Mouse (Mus musculus) MEL (cell line): Measurements from ENCODE around the gene Tmem8b. TPM values are rescaled to one million over a fixed set of nuclear protein-coding genes. Genes with fewer than 3 reads are reported as not detected.

Source experiments
- DNase-seq: peaks from one replicate; pipeline ENCODE4 v3.0.0; 2011; ENCODE audit warnings: low read depth, low spot score
- H3K27ac ChIP-seq: 2 replicates; pipeline ENCODE4 v1.5.1; 2012; ENCODE audit warnings: low read depth, mild to moderate bottlenecking, control low read depth, low read length, moderate library complexity; ENCODE audit not compliant: control insufficient read depth
- H3K27me3 ChIP-seq, 2 experiments: fragments of 150-350 bp in 1 of 2; sonication (generic) in 1 of 2; 2 replicates each; pipeline ENCODE4 v1.6.1; 2012; ENCODE audit warnings: low read length in 2 of 2, mild to moderate bottlenecking in 2 of 2, improper control_type of control experiment in 1 of 2, moderate library complexity in 1 of 2; ENCODE audit not compliant: insufficient read depth in 2 of 2, control insufficient read depth in 1 of 2
- H3K36me3 ChIP-seq, 2 experiments: 2 replicates each; pipeline ENCODE4 v1.6.1; 2012 to 2014; ENCODE audit warnings: low read length in 2 of 2, improper control_type of control experiment in 1 of 2, inconsistent platforms in 1 of 2, mild to moderate bottlenecking in 1 of 2; ENCODE audit not compliant: insufficient read depth in 2 of 2, control insufficient read depth in 1 of 2
- H3K4me1 ChIP-seq, 2 experiments: fragments of 150-350 bp in 1 of 2; sonication (generic) in 1 of 2; 2 replicates each; pipeline ENCODE4 v1.6.1; 2012; ENCODE audit warnings: low read length in 2 of 2, improper control_type of control experiment in 1 of 2, mild to moderate bottlenecking in 1 of 2; ENCODE audit not compliant: insufficient read depth in 2 of 2, control insufficient read depth in 1 of 2
- H3K4me3 ChIP-seq, 2 experiments: fragments of 150-350 bp in 1 of 2; sonication (generic) in 1 of 2; 2 replicates each; pipeline ENCODE4 v1.5.1; 2012; ENCODE audit warnings: low read depth in 2 of 2, low read length in 2 of 2, mild to moderate bottlenecking in 2 of 2, moderate library complexity in 2 of 2, control low read depth in 1 of 2, improper control_type of control experiment in 1 of 2; ENCODE audit not compliant: control insufficient read depth in 1 of 2, insufficient read depth in 1 of 2
- H3K79me2 ChIP-seq: 2 replicates; pipeline ENCODE4 v1.6.1; 2012; ENCODE audit warnings: mild to moderate bottlenecking, low read length, moderate library complexity; ENCODE audit not compliant: control insufficient read depth, poor library complexity, insufficient read depth
- H3K9ac ChIP-seq: 2 replicates; pipeline ENCODE4 v1.6.1; 2012; ENCODE audit warnings: low read depth, mild to moderate bottlenecking, control low read depth, low read length, moderate library complexity; ENCODE audit not compliant: control insufficient read depth, poor library complexity, severe bottlenecking
- H3K9me3 ChIP-seq: fragments of 150-350 bp; sonication (generic); replicated peaks from 2 replicates; pipeline ENCODE4 v1.6.1; 2012; ENCODE audit warnings: mild to moderate bottlenecking, low read length, improper control_type of control experiment, moderate library complexity; ENCODE audit not compliant: insufficient read depth
- BHLHE40 ChIP-seq: IDR thresholded peaks from 2 replicates; pipeline ENCODE4 v1.6.1; 2012; ENCODE audit warnings: low read depth, mild to moderate bottlenecking, inconsistent platforms, low read length, improper control_type of control experiment, borderline replicate concordance
- CHD2 ChIP-seq: IDR thresholded peaks from 2 replicates; pipeline ENCODE4 v1.6.1; 2011; ENCODE audit warnings: low read length, improper control_type of control experiment
- CTCF ChIP-seq, 3 experiments: IDR thresholded peaks in 2 of 3; conservative IDR thresholded peaks in 1 of 3; 2 replicates each; pipeline ENCODE4 v1.5.1; 2011 to 2012; ENCODE audit warnings: low read length in 3 of 3, low read depth in 2 of 3, mild to moderate bottlenecking in 2 of 3, improper control_type of control experiment in 1 of 3, inconsistent platforms in 1 of 3, mixed read lengths in 1 of 3, moderate library complexity in 1 of 3; ENCODE audit not compliant: control insufficient read depth in 1 of 3, insufficient read depth in 1 of 3, poor library complexity in 1 of 3, severe bottlenecking in 1 of 3
- ETS1 ChIP-seq: IDR thresholded peaks from 2 replicates; pipeline ENCODE4 v1.6.1; 2012; ENCODE audit warnings: low read depth, mild to moderate bottlenecking, inconsistent platforms, low read length, improper control_type of control experiment, moderate library complexity
- GABPA ChIP-seq: IDR thresholded peaks from 2 replicates; pipeline ENCODE4 v1.6.1; 2012; ENCODE audit warnings: low read depth, mild to moderate bottlenecking, inconsistent platforms, low read length, improper control_type of control experiment, moderate library complexity
- GATA1 ChIP-seq: IDR thresholded peaks from 2 replicates; pipeline ENCODE4 v1.6.1; 2011; ENCODE audit warnings: low read depth, low read length, improper control_type of control experiment
- JUND ChIP-seq: IDR thresholded peaks from 2 replicates; pipeline ENCODE4 v1.6.1; 2011; ENCODE audit warnings: low read depth, mild to moderate bottlenecking, improper control_type of control experiment, low read length
- MAFK ChIP-seq: IDR thresholded peaks from 2 replicates; pipeline ENCODE4 v1.6.1; 2011; ENCODE audit warnings: low read depth, mild to moderate bottlenecking, low read length, improper control_type of control experiment, borderline replicate concordance
- MAZ ChIP-seq: IDR thresholded peaks from 2 replicates; pipeline ENCODE4 v1.6.1; 2012; ENCODE audit warnings: low read depth, mild to moderate bottlenecking, inconsistent platforms, low read length, improper control_type of control experiment
- MYB ChIP-seq: IDR thresholded peaks from 2 replicates; pipeline ENCODE4 v1.6.1; 2011; ENCODE audit warnings: mild to moderate bottlenecking, low read depth, low read length, improper control_type of control experiment
- MYC ChIP-seq: IDR thresholded peaks from 2 replicates; pipeline ENCODE4 v1.6.1; 2011; ENCODE audit warnings: low read depth, mild to moderate bottlenecking, low read length, improper control_type of control experiment, moderate library complexity
- NELFE ChIP-seq: IDR thresholded peaks from 2 replicates; pipeline ENCODE4 v1.6.1; 2011; ENCODE audit warnings: low read depth, low read length, improper control_type of control experiment
- POLR2A ChIP-seq, 2 experiments: IDR thresholded peaks; 2 replicates each; pipeline ENCODE4 v1.6.1; 2011 to 2012; ENCODE audit warnings: low read length in 2 of 2, mild to moderate bottlenecking in 2 of 2, control low read depth in 1 of 2, improper control_type of control experiment in 1 of 2, low read depth in 1 of 2, moderate library complexity in 1 of 2; ENCODE audit not compliant: control insufficient read depth in 1 of 2, insufficient read depth in 1 of 2, poor library complexity in 1 of 2
- POLR2AphosphoS5 ChIP-seq: IDR thresholded peaks from 2 replicates; pipeline ENCODE4 v1.6.1; 2012; ENCODE audit warnings: low read depth, borderline replicate concordance, mild to moderate bottlenecking, inconsistent platforms, low read length, moderate library complexity, mixed read lengths
- RAD21 ChIP-seq: IDR thresholded peaks from 2 replicates; pipeline ENCODE4 v1.6.1; 2011; ENCODE audit warnings: mild to moderate bottlenecking, low read depth, low read length, improper control_type of control experiment
- SIN3A ChIP-seq: IDR thresholded peaks from 2 replicates; pipeline ENCODE4 v1.6.1; 2012; ENCODE audit warnings: low read length, improper control_type of control experiment, inconsistent platforms
- SMC3 ChIP-seq: IDR thresholded peaks from 2 replicates; pipeline ENCODE4 v1.6.1; 2011; ENCODE audit warnings: low read depth, low read length, improper control_type of control experiment
- TBP ChIP-seq: IDR thresholded peaks from 2 replicates; pipeline ENCODE4 v1.8.0; 2011; ENCODE audit warnings: low read depth, low read length, improper control_type of control experiment
- ZC3H11A ChIP-seq: IDR thresholded peaks from 2 replicates; pipeline ENCODE4 v1.6.1; 2012; ENCODE audit warnings: low read depth, mild to moderate bottlenecking, inconsistent platforms, low read length, improper control_type of control experiment
- ZKSCAN1 ChIP-seq: IDR thresholded peaks from 2 replicates; pipeline ENCODE4 v1.6.1; 2012; ENCODE audit warnings: low read depth, mild to moderate bottlenecking, inconsistent platforms, low read length, improper control_type of control experiment, moderate library complexity
- polyA plus RNA-seq, 2 experiments: library from polyadenylated mRNA; stranded (reverse) in 1 of 2; unstranded in 1 of 2; fragments of >175 nt in 1 of 2; fragments of >200 nt in 1 of 2; gene quantifications; 2 replicates each; pipeline versions ENCODE4 v1.2.1 to v1.2.4; 2012; ENCODE audit warnings: low replicate concordance in 2 of 2, low read depth in 1 of 2; ENCODE audit not compliant: insufficient read length in 2 of 2, insufficient read depth in 1 of 2, missing spikeins in 1 of 2
- total RNA-seq: library from RNA; depleted of rRNA; stranded (reverse); fragments of 300-350 nt; gene quantifications from 2 replicates; pipeline ENCODE4 v1.2.3, GENCODE M21; 2012

The Tmem8b gene
- total and polyA plus RNA-seq, 3 experiments, result 0.46 to 3.6 TPM; not detected in 1

GRCm38 (mm10) chr4:43630030-43630581 is 38.7 kb upstream of the Tmem8b start:
- H3K79me2 ChIP-seq, result no peaks in the 10 kb centered on the region
- H3K4me3 ChIP-seq, result no peak overlapping the region
- no peak overlapping the region for H3K9ac ChIP-seq
- TF ChIP-seq SMC3 (peak; percentile 80), MAFK (no peak), SIN3A (no peak), RAD21 (peak; percentile 89), MAZ (0 out of 2 replicates have a peak, but pooled peaks have one; percentile 38), GABPA (no peak), CHD2 (no peak), ETS1 (no peak), CTCF (IDR thresholded peaks at IDR 0.05 in 2 of 3, conservative IDR thresholded peaks at IDR 0.05 in 1 of 3; ENCODE audit: control insufficient read depth in 1 of 3, insufficient read depth in 1 of 3, low read depth in 2 of 3, low read length in 3 of 3, poor library complexity in 1 of 3, severe bottlenecking in 1 of 3) (peak; percentile 70 to 95 (median 75)), TBP (peak; percentile 54), ZC3H11A (peak; percentile 74)
- TF ChIP-seq, all 39 proteins: peak for 6
- no peaks in the 10 kb centered on the region for H3K36me3 ChIP-seq
- H3K27me3 ChIP-seq, result peaks cover 4 to 6% of the 10 kb centered on the region in 2 experiments
- H3K27ac ChIP-seq, result no peak overlapping the region
- H3K9me3 ChIP-seq, result no peaks in the 10 kb centered on the region
- peak; percentile 88 for DNase-seq
- H3K4me1 ChIP-seq, result no peaks in the 10 kb centered on the region; a peak in 1 of 4 replicates

- H3K4me1 ChIP-seq, result no peaks in the 10 kb centered on the region; a peak in 1 of 4 replicates
- H3K27ac ChIP-seq, result no peak overlapping the region
- no peak for DNase-seq
- no peak overlapping the region; the same call in 1 of the 2 replicates for H3K9ac ChIP-seq
- no peaks in the 10 kb centered on the region for H3K79me2 ChIP-seq
- TF ChIP-seq MYB (no peak), JUND (no peak), NELFE (no peak), BHLHE40 (no peak), MYC (no peak), GATA1 (no peak), CHD2 (no peak), SMC3 (no peak), POLR2A (IDR thresholded peaks at IDR 0.05; ENCODE audit: control insufficient read depth in 1 of 2, insufficient read depth in 1 of 2, low read depth in 1 of 2, low read length in 2 of 2, poor library complexity in 1 of 2) (no peak), ZKSCAN1 (no peak), POLR2AphosphoS5 (no peak)
- TF ChIP-seq, all 39 proteins: peak for 0
- Histone ChIP-seq H3K36me3 (no peaks in the 10 kb centered on the region), H3K9me3 (no peaks in the 10 kb centered on the region), H3K27me3 (peaks cover 4 to 6% of the 10 kb centered on the region in 2 experiments), H3K4me3 (peak overlapping the region; percentile 11 to 13; a peak in 2 of 4 replicates)
Observed at GRCm38 (mm10) chr4:43630671-43631045, 38.1 kb upstream of the Tmem8b start.
